Mouse (Mus musculus): ENCODE results near the gene Copz1.

DNA sequence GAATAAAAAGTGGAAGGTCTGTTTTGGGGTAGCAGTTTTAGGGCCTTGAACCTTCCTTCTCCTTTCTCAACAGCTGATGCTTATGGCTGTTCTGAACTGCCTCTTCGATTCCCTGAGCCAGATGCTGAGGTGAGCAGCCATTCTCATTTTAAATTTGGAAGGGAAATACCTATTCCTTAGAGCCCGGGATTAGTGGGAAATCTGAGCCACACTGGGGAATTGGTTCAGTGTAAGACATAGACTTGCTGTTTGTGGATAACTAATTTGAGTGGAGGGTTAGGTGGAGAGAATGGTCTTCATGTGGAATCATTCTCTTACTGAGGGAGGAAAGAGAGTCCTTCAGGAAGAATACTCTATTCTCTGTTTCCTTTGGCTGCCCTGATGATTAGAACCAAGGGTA lies 22.1 kb downstream of the Copz1 start:
- no peak for TF ChIP-seq CTCF (IDR thresholded peaks at IDR 0.05; ENCODE audit: extremely low read depth, insufficient read depth, insufficient read length, insufficient replicate concordance)
- no peak for TF ChIP-seq POLR2A (IDR thresholded peaks at IDR 0.05; ENCODE audit: low read depth, low read length)
